Mouse (Mus musculus): ENCODE data around the gene Dlx5.

Dlx5 gene

GRCm38 (mm10) chr6:6859111-6859949, 22.6 kb downstream of the Dlx5 start:
- no peak for DNase-seq

- no peak for DNase-seq
Observed at GRCm38 (mm10) chr6:6858571-6858970, 23.3 kb downstream of the Dlx5 start.

GRCm38 (mm10) chr6:6857766-6858165, 24.1 kb downstream of the Dlx5 start:
- no peak for DNase-seq

GRCm38 (mm10) chr6:6856881-6857280, 25.0 kb downstream of the Dlx5 start:
- no peak for DNase-seq

GRCm38 (mm10) chr6:6856316-6856715, 25.6 kb downstream of the Dlx5 start:
- DNase-seq: no peak

GRCm38 (mm10) chr6:6855746-6856185, 26.1 kb downstream of the Dlx5 start:
- no peak for DNase-seq

GRCm38 (mm10) chr6:6854902-6855745, 26.8 kb downstream of the Dlx5 start:
- DNase-seq: no peak

GRCm38 (mm10) chr6:6854176-6854575, 27.7 kb downstream of the Dlx5 start:
- no peak for DNase-seq

- DNase-seq: no peak
Observed at GRCm38 (mm10) chr6:6852944-6853343, 28.9 kb downstream of the Dlx5 start.

GRCm38 (mm10) chr6:6851166-6851565, 30.7 kb downstream of the Dlx5 start:
- DNase-seq: no peak

- DNase-seq: no peak
Observed at GRCm38 (mm10) chr6:6850324-6851060, 31.4 kb downstream of the Dlx5 start.

- no peak for DNase-seq
Observed at GRCm38 (mm10) chr6:6849744-6850143, 32.1 kb downstream of the Dlx5 start.

- no peak for DNase-seq
Observed at GRCm38 (mm10) chr6:6848541-6848940, 33.3 kb downstream of the Dlx5 start.

- DNase-seq: no peak
Observed at GRCm38 (mm10) chr6:6833301-6833700, 48.6 kb downstream of the Dlx5 start.

GRCm38 (mm10) chr6:6830446-6830845, 51.4 kb downstream of the Dlx5 start:
- no peak for DNase-seq

Measured in right cerebral cortex, adult 18-20 months (tissue).